Mouse (Mus musculus): ENCODE measurements around the gene Ash1l. TPM values are rescaled to one million over a fixed set of nuclear protein-coding genes. Genes with fewer than 3 reads are reported as not detected.
"Not testable (repeated sequence)": the region's sequence is repeated elsewhere in the genome, so short reads cannot be mapped to it uniquely, and the experiment has no call there.

Gene Ash1l
- polyA plus RNA-seq, 1 experiment from 2014 or later, result 23.7 TPM

GRCm38 (mm10) chr3:88925651-88926050, 24.8 kb upstream of the Ash1l start:
- 100% methylated on average over 2 of the region's 2 CpGs for WGBS
- Histone ChIP-seq H3K36me3 (peaks cover 92% of the 10 kb centered on the region), H3K27me3 (no peaks in the 10 kb centered on the region), H3K27ac (replicated peaks) (no peak overlapping the region), H3K4me1 (no peaks in the 10 kb centered on the region), H3K4me2 (replicated peaks) (no peak overlapping the region), H3K4me3 (no peak overlapping the region), H3K9me3 (no peaks in the 10 kb centered on the region), H3K9ac (replicated peaks) (no peak overlapping the region)
- no peak for ATAC-seq (replicated peaks)

GRCm38 (mm10) chr3:88929501-88929900, 20.9 kb upstream of the Ash1l start:
- Histone ChIP-seq H3K4me2 (replicated peaks) (no peak overlapping the region), H3K9ac (replicated peaks) (no peak overlapping the region), H3K27me3 (no peaks in the 10 kb centered on the region), H3K4me1 (no peaks in the 10 kb centered on the region), H3K4me3 (no peak overlapping the region), H3K36me3 (peaks cover 88% of the 10 kb centered on the region), H3K9me3 (no peaks in the 10 kb centered on the region), H3K27ac (replicated peaks) (no peak overlapping the region)
- WGBS, result 91% methylated on average over 3 of the region's 3 CpGs
- no peak for ATAC-seq (replicated peaks)

GRCm38 (mm10) chr3:88939071-88939470, 11.4 kb upstream of the Ash1l start:
- Histone ChIP-seq H3K4me2 (replicated peaks) (no peak overlapping the region), H3K4me1 (no peaks in the 10 kb centered on the region), H3K4me3 (no peak overlapping the region), H3K27ac (replicated peaks) (no peak overlapping the region), H3K27me3 (no peaks in the 10 kb centered on the region), H3K36me3 (peaks cover 55% of the 10 kb centered on the region), H3K9me3 (no peaks in the 10 kb centered on the region), H3K9ac (replicated peaks) (no peak overlapping the region)
- 92% methylated on average over 10 of the region's 10 CpGs for WGBS
- no peak for ATAC-seq (replicated peaks)

- Histone ChIP-seq H3K27me3 (no peaks in the 10 kb centered on the region), H3K36me3 (peaks cover 48% of the 10 kb centered on the region), H3K9ac (replicated peaks) (no peak overlapping the region), H3K4me2 (replicated peaks) (no peak overlapping the region), H3K27ac (replicated peaks) (no peak overlapping the region), H3K4me1 (no peaks in the 10 kb centered on the region), H3K9me3 (no peaks in the 10 kb centered on the region), H3K4me3 (no peak overlapping the region)
- ATAC-seq (replicated peaks), result peak; percentile 32; the same call in 1 of the 2 replicates
- 71% methylated on average over 3 of the region's 3 CpGs for WGBS
These were observed 10.7 kb upstream of the Ash1l start for GRCm38 (mm10) chr3:88939749-88940148.

GRCm38 (mm10) chr3:88942316-88942880, 8.0 kb upstream of the Ash1l start:
- H3K4me1 ChIP-seq, result peaks cover under 1% of the 10 kb centered on the region; the same call in 1 of the 2 replicates
- no peak overlapping the region for H3K4me3 ChIP-seq
- H3K36me3 ChIP-seq, result peaks cover 31% of the 10 kb centered on the region
- no peak for ATAC-seq (replicated peaks)
- no peak overlapping the region for H3K27ac ChIP-seq (replicated peaks)
- no peak overlapping the region for H3K4me2 ChIP-seq (replicated peaks)
- H3K9ac ChIP-seq (replicated peaks), result no peak overlapping the region
- no peaks in the 10 kb centered on the region for H3K9me3 ChIP-seq
- no peaks in the 10 kb centered on the region for H3K27me3 ChIP-seq
- WGBS, result 95% methylated on average over 10 of the region's 10 CpGs

- no peaks in the 10 kb centered on the region for H3K9me3 ChIP-seq
- H3K4me1 ChIP-seq, result peaks cover 18% of the 10 kb centered on the region
- H3K27ac ChIP-seq (replicated peaks), result no peak overlapping the region
- H3K36me3 ChIP-seq, result peaks cover 23% of the 10 kb centered on the region
- WGBS, result 95% methylated on average over 4 of the region's 4 CpGs
- no peak overlapping the region for H3K9ac ChIP-seq (replicated peaks)
- H3K4me2 ChIP-seq (replicated peaks), result no peak overlapping the region
- H3K4me3 ChIP-seq, result no peak overlapping the region
- ATAC-seq (replicated peaks), result no peak
- H3K27me3 ChIP-seq, result no peaks in the 10 kb centered on the region
These were observed 6.3 kb upstream of the Ash1l start for GRCm38 (mm10) chr3:88944109-88944508.

- Histone ChIP-seq H3K27me3 (no peaks in the 10 kb centered on the region), H3K27ac (replicated peaks) (peak overlapping the region; percentile 98), H3K9me3 (no peaks in the 10 kb centered on the region), H3K9ac (replicated peaks) (peak overlapping the region; percentile 97), H3K4me2 (replicated peaks) (peak overlapping the region; percentile 69), H3K4me1 (peaks cover 44% of the 10 kb centered on the region), H3K4me3 (peak overlapping the region; percentile 98), H3K36me3 (no peaks in the 10 kb centered on the region)
- peak; percentile 92 for ATAC-seq (replicated peaks)
- under 1% methylated on average over 74 of the region's 92 CpGs for WGBS
These were observed 441 bp upstream of the Ash1l start for GRCm38 (mm10) chr3:88949786-88950575.

- Histone ChIP-seq H3K9me3 (no peaks in the 10 kb centered on the region), H3K4me1 (peaks cover 44% of the 10 kb centered on the region), H3K9ac (replicated peaks) (peak overlapping the region; percentile 97), H3K36me3 (no peaks in the 10 kb centered on the region), H3K4me2 (replicated peaks) (peak overlapping the region; percentile 61), H3K27ac (replicated peaks) (peak overlapping the region; percentile 98), H3K27me3 (no peaks in the 10 kb centered on the region), H3K4me3 (peak overlapping the region; percentile 98)
- ATAC-seq (replicated peaks), result no peak
- 1% methylated on average over 5 of the region's 5 CpGs for WGBS
These were observed 942 bp downstream of the Ash1l start for GRCm38 (mm10) chr3:88951327-88951800.

GRCm38 (mm10) chr3:88953246-88953645, 2.8 kb downstream of the Ash1l start:
- H3K4me3 ChIP-seq, result no peak overlapping the region
- no peak overlapping the region for H3K27ac ChIP-seq (replicated peaks)
- H3K9me3 ChIP-seq, result no peaks in the 10 kb centered on the region
- no peak for ATAC-seq (replicated peaks)
- no peaks in the 10 kb centered on the region for H3K36me3 ChIP-seq
- H3K4me2 ChIP-seq (replicated peaks), result no peak overlapping the region
- H3K4me1 ChIP-seq, result peaks cover 35% of the 10 kb centered on the region
- H3K27me3 ChIP-seq, result no peaks in the 10 kb centered on the region
- WGBS, result 85% methylated on average over 4 of the region's 4 CpGs
- no peak overlapping the region for H3K9ac ChIP-seq (replicated peaks)

- no peak overlapping the region for H3K4me2 ChIP-seq (replicated peaks)
- H3K27me3 ChIP-seq, result no peaks in the 10 kb centered on the region
- H3K4me1 ChIP-seq, result peaks cover 30% of the 10 kb centered on the region
- H3K36me3 ChIP-seq, result no peaks in the 10 kb centered on the region
- no peak overlapping the region for H3K27ac ChIP-seq (replicated peaks)
- H3K9me3 ChIP-seq, result no peaks in the 10 kb centered on the region
- H3K4me3 ChIP-seq, result no peak overlapping the region
- ATAC-seq (replicated peaks), result no peak
- no peak overlapping the region for H3K9ac ChIP-seq (replicated peaks)
These were observed 3.3 kb downstream of the Ash1l start for GRCm38 (mm10) chr3:88953736-88954135.

GRCm38 (mm10) chr3:88963211-88963610, 12.8 kb downstream of the Ash1l start:
- not testable (repeated sequence) for ATAC-seq (replicated peaks); H3K27me3 ChIP-seq; H3K4me1 ChIP-seq; H3K4me3 ChIP-seq; H3K4me2 ChIP-seq (replicated peaks); H3K9me3 ChIP-seq; H3K27ac ChIP-seq (replicated peaks); H3K9ac ChIP-seq (replicated peaks)
- H3K36me3 ChIP-seq, result peaks cover 12% of the 10 kb centered on the region

GRCm38 (mm10) chr3:88975012-88975411, 24.6 kb downstream of the Ash1l start:
- H3K4me1 ChIP-seq, result peaks cover 14% of the 10 kb centered on the region
- WGBS, result 51% methylated on average over 2 of the region's 2 CpGs
- ATAC-seq (replicated peaks), result no peak
- no peak overlapping the region for H3K4me2 ChIP-seq (replicated peaks)
- no peak overlapping the region for H3K9ac ChIP-seq (replicated peaks)
- H3K27me3 ChIP-seq, result no peaks in the 10 kb centered on the region
- H3K4me3 ChIP-seq, result no peak overlapping the region
- H3K36me3 ChIP-seq, result no peaks in the 10 kb centered on the region
- no peaks in the 10 kb centered on the region for H3K9me3 ChIP-seq
- H3K27ac ChIP-seq (replicated peaks), result peak overlapping the region; percentile 42

Data from forebrain, embryonic 15.5 days (tissue).